Mouse (Mus musculus) G1E (cell line): Measurements from ENCODE around the gene Gm10142.
"Not testable (repeated sequence)": the region's sequence is repeated elsewhere in the genome, so short reads cannot be mapped to it uniquely, and the experiment has no call there.

Experiments used
- CTCF ChIP-seq: IDR thresholded peaks from 2 replicates; pipeline ENCODE4 v1.5.1; 2012; ENCODE audit warnings: low read depth, low read length, inconsistent platforms, mixed read lengths
- GATA1 ChIP-seq: IDR thresholded peaks from 2 replicates; pipeline ENCODE4 v1.6.1; 2012; ENCODE audit warnings: borderline replicate concordance, low read length, inconsistent platforms, mixed read lengths

- TF ChIP-seq GATA1, CTCF: not testable (repeated sequence)
Measured at GRCm38 (mm10) chr10:77759582-77759981, 44.0 kb downstream of the Gm10142 start, which contains the start of gene Gm3233.
